Comparison of ENCODE assay signal across 24 mouse cellular contexts in the genomic region with DNA sequence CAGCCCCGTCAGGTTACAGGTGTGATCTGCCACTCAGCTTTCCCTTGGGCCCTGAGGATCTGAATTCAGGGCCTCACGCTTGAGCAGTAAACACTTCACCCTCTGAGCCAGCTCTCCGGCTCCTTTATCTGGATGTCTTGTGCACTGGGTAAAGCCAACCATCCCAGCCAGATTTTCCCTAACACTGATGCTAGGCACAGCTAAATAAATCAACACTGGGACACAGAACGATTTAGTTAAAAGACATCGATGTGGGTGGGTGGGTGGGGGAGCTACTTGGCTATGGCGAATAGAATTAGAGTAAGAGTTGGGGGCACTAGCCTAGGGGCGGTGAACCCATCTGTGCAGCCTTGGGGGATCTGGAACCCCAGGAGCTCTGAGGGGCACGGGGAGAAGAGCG.
DNase-seq lines count a peak whose midpoint lies in the region; ATAC-seq and TF ChIP-seq lines count a peak whose summit lies in the region.
"Had no signal": no experiment of that assay in that cellular context is flagged by ENCODE, and none has a peak within 500 bp of the region (broad histone marks: within the 10 kb centered on the region; RNA-seq: fewer than 3 reads in every experiment).

No protein-coding gene starts in this region.

- TF ChIP-seq CTCF in brain, embryonic 14.5 days (IDR thresholded peaks at IDR 0.05; ENCODE audit: borderline replicate concordance, extremely low read depth, insufficient read depth, insufficient read length): no peak
- no peak for TF ChIP-seq CTCF in forebrain, postnatal 0 days (IDR thresholded peaks at IDR 0.05; ENCODE audit: low read depth)
- TF ChIP-seq CTCF in lung, postnatal 0 days (IDR thresholded peaks at IDR 0.05): no peak

- DNase-seq in forebrain, embryonic 11.5 days (ENCODE audit: low spot score): no peak
- DNase-seq in brain, embryonic 14.5 days (ENCODE audit: low read depth): peak; percentile 78
- DNase-seq in forebrain, postnatal 0 days: peak; percentile 32
- DNase-seq in hindbrain, embryonic 14.5 days (ENCODE audit: low spot score): no peak
- DNase-seq in lung, postnatal 0 days (ENCODE audit: low spot score): no peak
- no peak for DNase-seq in adrenal gland, adult 18-20 months (ENCODE audit: low spot score in 2 of 2)
- DNase-seq: adrenal gland, postnatal 10 days; embryo, embryonic 11 days; heart, adult 2 months; kidney, postnatal 14 days; lung, adult 18-20 months; lung, postnatal 10 days; right cerebral cortex, postnatal 14 days; thymus, postnatal 14 days had no signal

- peak overlapping the region; percentile 88 for H3K27ac ChIP-seq in forebrain, embryonic 13.5 days
- H3K27ac ChIP-seq in forebrain, embryonic 11.5 days (ENCODE audit: low read depth, low read length): no peak overlapping the region
- H3K27ac ChIP-seq in forebrain, postnatal 0 days (ENCODE audit: low read depth, low read length): peak overlapping the region; percentile 62
- H3K27ac ChIP-seq in hindbrain, embryonic 14.5 days: no peak overlapping the region
- no peak overlapping the region for H3K27ac ChIP-seq in lung, postnatal 0 days (ENCODE audit: low read length)
- H3K27ac ChIP-seq: embryonic facial prominence, embryonic 12.5 days; heart, adult 2 months; liver, embryonic 12.5 days; macrophage; midbrain, embryonic 15.5 days; stomach, embryonic 15.5 days had no signal

- peak; percentile 41; the same call in 1 of the 2 replicates for ATAC-seq in forebrain, embryonic 13.5 days
- no peak for ATAC-seq in forebrain, embryonic 11.5 days (replicated peaks; ENCODE audit: low FRiP score)
- ATAC-seq in forebrain, postnatal 0 days: no peak; the same call in 1 of the 2 replicates
- peak; percentile 11; the same call in 1 of the 2 replicates for ATAC-seq in hindbrain, embryonic 14.5 days (ENCODE audit: low FRiP score)
- no peak for ATAC-seq in lung, postnatal 0 days
- no peak for ATAC-seq in inflammation-experienced regulatory T-cells, adult 6 months
- ATAC-seq: intestine, postnatal 0 days; liver, embryonic 12.5 days; midbrain, embryonic 15.5 days had no signal

- no peaks in the 10 kb centered on the region for H3K9me3 ChIP-seq in forebrain, embryonic 13.5 days (replicated peaks)
- no peaks in the 10 kb centered on the region for H3K9me3 ChIP-seq in forebrain, embryonic 11.5 days (ENCODE audit: control insufficient read depth, low read length)
- H3K9me3 ChIP-seq in forebrain, postnatal 0 days (ENCODE audit: low read length): no peaks in the 10 kb centered on the region
- no peaks in the 10 kb centered on the region for H3K9me3 ChIP-seq in hindbrain, embryonic 14.5 days (ENCODE audit: control insufficient read depth, low read length)
- no peaks in the 10 kb centered on the region for H3K9me3 ChIP-seq in lung, postnatal 0 days (ENCODE audit: low read length)
- H3K9me3 ChIP-seq: embryonic facial prominence, embryonic 12.5 days; G1E; heart, embryonic 12.5 days; liver, embryonic 12.5 days; midbrain, embryonic 15.5 days; stomach, embryonic 15.5 days had no signal

- H3K4me1 ChIP-seq in forebrain, embryonic 13.5 days: peaks cover 39% of the 10 kb centered on the region
- peaks cover 5% of the 10 kb centered on the region; the same call in 1 of the 2 replicates for H3K4me1 ChIP-seq in forebrain, embryonic 11.5 days (replicated peaks; ENCODE audit: control insufficient read depth, insufficient read depth, low read length)
- no peaks in the 10 kb centered on the region for H3K4me1 ChIP-seq in forebrain, postnatal 0 days (ENCODE audit: insufficient read depth)
- peaks cover 13% of the 10 kb centered on the region for H3K4me1 ChIP-seq in hindbrain, embryonic 14.5 days (replicated peaks; ENCODE audit: control insufficient read depth, insufficient read depth, low read length)
- H3K4me1 ChIP-seq in lung, postnatal 0 days (ENCODE audit: insufficient read depth, low read depth, low read length): no peaks in the 10 kb centered on the region
- H3K4me1 ChIP-seq: stomach, embryonic 15.5 days had no signal

- 75% methylated on average over 9 of the region's 9 CpGs for WGBS in forebrain, embryonic 13.5 days
- 88% methylated on average over 9 of the region's 9 CpGs for WGBS in forebrain, embryonic 11.5 days
- WGBS in forebrain, postnatal 0 days: 50% methylated on average over 9 of the region's 9 CpGs
- 50% methylated on average over 9 of the region's 9 CpGs for WGBS in hindbrain, embryonic 14.5 days
- 75% methylated on average over 9 of the region's 9 CpGs for WGBS in lung, postnatal 0 days

- no peak for TF ChIP-seq EP300 in lung, postnatal 0 days (IDR thresholded peaks at IDR 0.05)

- no peak overlapping the region for H3K4me2 ChIP-seq in forebrain, embryonic 13.5 days
- H3K4me2 ChIP-seq in forebrain, embryonic 11.5 days (ENCODE audit: low read depth, low read length, severe bottlenecking): no peak overlapping the region
- H3K4me2 ChIP-seq in forebrain, postnatal 0 days (ENCODE audit: low read depth): no peak overlapping the region
- no peak overlapping the region for H3K4me2 ChIP-seq in hindbrain, embryonic 14.5 days (replicated peaks)
- H3K4me2 ChIP-seq in lung, postnatal 0 days (replicated peaks; ENCODE audit: low read depth, low read length): no peak overlapping the region
- H3K4me2 ChIP-seq: embryonic facial prominence, embryonic 12.5 days; heart, embryonic 12.5 days; liver, embryonic 12.5 days; midbrain, embryonic 15.5 days; stomach, embryonic 15.5 days had no signal

- H3K36me3 ChIP-seq in forebrain, embryonic 13.5 days (ENCODE audit: poor library complexity, severe bottlenecking): peaks cover 23% of the 10 kb centered on the region
- H3K36me3 ChIP-seq in forebrain, embryonic 11.5 days (ENCODE audit: control insufficient read depth, insufficient read depth, low read length): no peaks in the 10 kb centered on the region
- no peaks in the 10 kb centered on the region; the same call in 1 of the 2 replicates for H3K36me3 ChIP-seq in forebrain, postnatal 0 days (ENCODE audit: insufficient read depth)
- no peaks in the 10 kb centered on the region; the same call in 1 of the 2 replicates for H3K36me3 ChIP-seq in hindbrain, embryonic 14.5 days (replicated peaks; ENCODE audit: control insufficient read depth, insufficient read depth)
- no peaks in the 10 kb centered on the region for H3K36me3 ChIP-seq in lung, postnatal 0 days (ENCODE audit: insufficient read depth, low read length)
- H3K36me3 ChIP-seq: embryonic facial prominence, embryonic 12.5 days; G1E; heart, embryonic 12.5 days; liver, embryonic 12.5 days; midbrain, embryonic 15.5 days; stomach, embryonic 15.5 days had no signal

- no peak overlapping the region for H3K4me3 ChIP-seq in forebrain, embryonic 13.5 days
- no peak overlapping the region for H3K4me3 ChIP-seq in forebrain, embryonic 11.5 days (ENCODE audit: low read depth, low read length)
- H3K4me3 ChIP-seq in forebrain, postnatal 0 days (ENCODE audit: low read depth, low read length): no peak overlapping the region
- no peak overlapping the region for H3K4me3 ChIP-seq in hindbrain, embryonic 14.5 days (replicated peaks; ENCODE audit: low read length)
- H3K4me3 ChIP-seq in lung, postnatal 0 days (ENCODE audit: low read depth, low read length): no peak overlapping the region
- H3K4me3 ChIP-seq: embryonic facial prominence, embryonic 12.5 days; heart, adult 2 months; heart, embryonic 12.5 days; liver, embryonic 12.5 days; midbrain, embryonic 15.5 days; stomach, embryonic 15.5 days had no signal

- H3K27me3 ChIP-seq in forebrain, embryonic 13.5 days: no peaks in the 10 kb centered on the region
- no peaks in the 10 kb centered on the region for H3K27me3 ChIP-seq in forebrain, embryonic 11.5 days (ENCODE audit: control insufficient read depth, insufficient read depth, low read length)
- no peaks in the 10 kb centered on the region for H3K27me3 ChIP-seq in forebrain, postnatal 0 days (ENCODE audit: insufficient read depth, low read length)
- no peaks in the 10 kb centered on the region for H3K27me3 ChIP-seq in hindbrain, embryonic 14.5 days (ENCODE audit: control insufficient read depth, insufficient read depth, low read length)
- H3K27me3 ChIP-seq in lung, postnatal 0 days (replicated peaks; ENCODE audit: insufficient read depth, low read length): no peaks in the 10 kb centered on the region
- H3K27me3 ChIP-seq: embryonic facial prominence, embryonic 12.5 days; midbrain, embryonic 15.5 days; stomach, embryonic 15.5 days had no signal

- no peak for TF ChIP-seq POLR2A in brain, embryonic 14.5 days (IDR thresholded peaks at IDR 0.05; ENCODE audit: borderline replicate concordance, extremely low read depth, insufficient read depth, insufficient read length, poor library complexity, severe bottlenecking)

- H3K9ac ChIP-seq in forebrain, embryonic 13.5 days: no peak overlapping the region
- no peak overlapping the region for H3K9ac ChIP-seq in forebrain, embryonic 11.5 days (ENCODE audit: low read length)
- H3K9ac ChIP-seq in forebrain, postnatal 0 days: no peak overlapping the region
- H3K9ac ChIP-seq in hindbrain, embryonic 14.5 days: no peak overlapping the region
- no peak overlapping the region for H3K9ac ChIP-seq in lung, postnatal 0 days (replicated peaks; ENCODE audit: low read depth)
- H3K9ac ChIP-seq: embryonic facial prominence, embryonic 12.5 days; heart, embryonic 12.5 days; liver, embryonic 12.5 days; midbrain, embryonic 15.5 days; stomach, embryonic 15.5 days had no signal

Comparison
In these comparisons a context has a peak if more than half of its experiments do, and no peak if none do; other contexts are left out.
1. ATAC-seq: peak in forebrain, embryonic 13.5 days (single experiment) and hindbrain, embryonic 14.5 days (single experiment); none in forebrain, embryonic 11.5 days (single experiment), forebrain, postnatal 0 days (single experiment), lung, postnatal 0 days (single experiment) and inflammation-experienced regulatory T-cells, adult 6 months (single experiment).
2. H3K27ac ChIP-seq: peak in forebrain, embryonic 13.5 days (single experiment) and forebrain, postnatal 0 days (single experiment); none in forebrain, embryonic 11.5 days (single experiment), hindbrain, embryonic 14.5 days (single experiment) and lung, postnatal 0 days (single experiment).
3. DNase-seq: peak in brain, embryonic 14.5 days (single experiment) and forebrain, postnatal 0 days (single experiment); none in forebrain, embryonic 11.5 days (single experiment), hindbrain, embryonic 14.5 days (single experiment), lung, postnatal 0 days (single experiment) and adrenal gland, adult 18-20 months (0 of 2).